Mouse (Mus musculus): Measurements from ENCODE around the gene Hypk.
A peak's percentile ranks its signal among the peaks of the same experiment; 100 is the strongest.
"Not testable (repeated sequence)": the region's sequence is repeated elsewhere in the genome, so short reads cannot be mapped to it uniquely, and the experiment has no call there.

Gene Hypk

DNA sequence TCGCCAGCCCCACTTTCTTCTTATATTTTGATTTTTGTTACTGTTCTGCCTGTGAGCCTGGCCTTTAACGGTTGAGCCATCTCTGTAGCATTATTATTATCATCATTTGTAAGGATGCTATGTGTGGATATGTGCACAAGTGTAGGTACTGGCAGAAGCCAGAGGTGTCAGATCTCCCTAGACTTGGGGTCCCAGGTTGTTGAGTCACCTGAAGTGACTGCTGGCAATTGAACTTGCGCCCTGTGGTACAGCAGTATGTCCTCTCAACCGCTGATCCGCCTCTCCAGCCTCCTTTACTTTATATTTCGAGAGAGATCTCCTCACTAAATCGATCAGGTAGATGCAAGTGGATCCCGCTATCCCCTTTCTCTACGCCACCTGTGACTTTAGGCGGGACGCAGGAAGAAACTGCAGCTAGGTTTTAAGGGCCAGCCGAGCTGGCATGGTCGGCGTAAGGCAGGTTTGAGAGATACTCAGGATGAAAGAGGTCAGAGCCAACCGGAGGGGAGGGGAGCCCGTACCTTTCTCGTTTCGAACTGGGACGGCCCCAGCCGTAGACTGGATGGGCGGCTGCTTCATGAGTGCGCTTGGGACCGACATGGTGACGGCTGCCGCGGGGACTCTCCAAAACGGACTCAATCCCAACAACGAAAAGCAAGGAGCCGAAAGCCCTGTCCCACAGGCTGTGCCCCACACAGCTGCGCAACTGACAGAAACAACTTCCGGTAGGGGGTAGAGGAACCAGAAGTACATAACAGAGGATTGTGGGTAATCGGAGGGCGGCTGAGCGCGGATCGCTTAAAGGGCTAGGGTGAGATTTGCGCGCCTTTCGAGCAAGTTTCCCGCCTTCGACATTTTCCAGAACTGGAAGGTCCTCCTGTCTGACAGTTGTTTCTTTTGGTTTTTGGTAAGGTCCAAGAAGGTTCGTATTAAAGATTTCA, 53.1 kb downstream of the Hypk start, which contains the start of the genes Mfap1a and Wdr76:
TSS of gene Mfap1a (minus strand) at position 724 of the 941 bp plus-strand sequence.
TSS of gene Wdr76 (plus strand) at position 782 of the 941 bp plus-strand sequence.
- not testable (repeated sequence) for H3K27me3 ChIP-seq (ENCODE audit: control insufficient read depth, insufficient read depth, low read length, poor library complexity, severe bottlenecking); H3K36me3 ChIP-seq (ENCODE audit: control insufficient read depth, insufficient read depth, low read length, poor library complexity, severe bottlenecking)
- DNase-seq (ENCODE audit: low read depth, low spot score) = peak; percentile 88

DNA sequence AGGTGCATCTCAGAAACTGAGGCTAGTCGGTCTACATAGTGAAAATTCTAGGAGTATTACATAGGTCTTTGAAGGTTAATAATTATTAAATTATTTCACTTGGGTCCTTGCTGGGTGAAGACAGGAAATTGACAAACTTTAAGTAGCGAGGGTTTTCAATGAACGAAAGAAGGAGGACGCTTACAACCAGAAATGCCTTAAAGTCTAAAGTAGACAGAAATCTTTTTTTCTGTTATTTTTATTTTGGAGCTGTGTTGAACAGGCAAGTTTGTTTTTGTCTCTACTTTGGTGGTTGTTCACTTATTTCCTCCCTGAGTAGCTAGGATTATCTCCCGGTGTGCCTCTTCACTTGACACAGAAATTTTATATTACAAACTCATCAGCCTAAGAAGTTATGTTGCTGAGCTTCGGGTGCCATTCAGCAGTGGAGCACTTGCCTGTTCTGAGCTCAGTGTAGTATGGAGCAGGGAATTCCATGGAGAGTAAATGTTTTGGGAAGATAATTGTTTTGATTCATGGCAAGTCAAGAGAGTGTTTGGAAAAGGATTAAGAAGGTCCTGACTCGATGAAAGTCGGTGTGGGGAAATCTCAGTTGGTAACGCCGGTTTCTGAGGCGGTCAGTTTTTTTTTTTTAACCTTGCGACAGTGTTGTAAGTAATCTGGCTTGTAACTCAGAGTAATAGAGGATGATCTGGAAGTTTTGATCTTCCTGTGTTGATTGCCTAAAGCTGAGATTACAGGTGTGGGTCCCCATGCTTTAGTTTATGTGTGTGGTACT, 54.3 kb downstream of the Hypk start:
- peaks cover 5% of the 10 kb centered on the region; the same call in 1 of the 2 replicates for H3K36me3 ChIP-seq (ENCODE audit: control insufficient read depth, insufficient read depth, low read length, poor library complexity, severe bottlenecking)
- no peaks in the 10 kb centered on the region for H3K27me3 ChIP-seq (ENCODE audit: control insufficient read depth, insufficient read depth, low read length, poor library complexity, severe bottlenecking)
- no peak for DNase-seq (ENCODE audit: low read depth, low spot score)

DNA sequence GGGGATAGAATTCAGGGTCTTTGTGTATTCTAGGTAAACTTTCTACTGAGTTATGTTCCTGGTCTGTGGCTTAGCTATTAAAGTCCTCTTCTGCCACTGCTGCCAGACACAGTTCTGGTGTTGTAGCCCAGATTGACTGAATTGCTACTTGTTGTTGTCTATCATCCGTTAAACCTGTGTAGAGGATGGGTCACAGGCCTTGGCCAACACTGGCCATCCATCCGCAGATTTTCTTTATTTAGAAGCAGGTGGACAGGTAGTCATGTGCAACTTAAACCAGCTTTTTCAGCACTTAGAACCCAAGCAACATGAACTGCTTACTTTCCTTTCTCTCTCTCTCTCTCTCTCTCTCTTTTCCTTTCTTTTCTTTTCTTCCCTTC, 54.9 kb downstream of the Hypk start:
- no peak for DNase-seq (ENCODE audit: low read depth, low spot score)
- H3K27me3 ChIP-seq (ENCODE audit: control insufficient read depth, insufficient read depth, low read length, poor library complexity, severe bottlenecking) = no peaks in the 10 kb centered on the region
- H3K36me3 ChIP-seq (ENCODE audit: control insufficient read depth, insufficient read depth, low read length, poor library complexity, severe bottlenecking) = peaks cover 5% of the 10 kb centered on the region; the same call in 1 of the 2 replicates

Data from splenic B cell, adult 2 months (primary cell).